Mouse (Mus musculus) erythroblast, embryonic 14.5 days (primary cell): ENCODE measurements around the gene Krt5. TPM values are rescaled to one million over a fixed set of nuclear protein-coding genes. Genes with fewer than 3 reads are reported as not detected.
"Not testable (repeated sequence)": the region's sequence is repeated elsewhere in the genome, so short reads cannot be mapped to it uniquely, and the experiment has no call there.

Source experiments
- H3K27me3 ChIP-seq: 2 replicates; pipeline ENCODE4 v1.6.1; 2012; ENCODE audit warnings: inconsistent platforms; ENCODE audit not compliant: control insufficient read depth
- H3K36me3 ChIP-seq: 2 replicates; pipeline ENCODE4 v1.6.1; 2012; ENCODE audit warnings: mild to moderate bottlenecking, inconsistent platforms; ENCODE audit not compliant: control insufficient read depth
- H3K4me1 ChIP-seq: 2 replicates; pipeline ENCODE4 v1.6.1; 2012; ENCODE audit warnings: inconsistent platforms; ENCODE audit not compliant: control insufficient read depth
- H3K4me3 ChIP-seq: replicated peaks from 2 replicates; pipeline ENCODE3; 2012; ENCODE audit warnings: moderate library complexity, mild to moderate bottlenecking, inconsistent platforms
- H3K9me3 ChIP-seq: 2 replicates; pipeline ENCODE4 v1.6.1; 2012; ENCODE audit warnings: low read length, inconsistent platforms, mixed read lengths; ENCODE audit not compliant: control insufficient read depth
- GATA1 ChIP-seq: IDR thresholded peaks from 2 replicates; pipeline ENCODE4 v1.6.1; 2012; ENCODE audit warnings: low read length, inconsistent platforms, mixed read lengths
- TAL1 ChIP-seq: IDR thresholded peaks from 3 replicates; pipeline ENCODE4 v1.6.1; 2012; ENCODE audit warnings: low read length, inconsistent platforms, mixed read lengths
- polyA plus RNA-seq: library from polyadenylated mRNA; stranded (reverse); fragments of >175 nt; gene quantifications from 2 replicates; pipeline ENCODE4 v1.2.3, GENCODE M21; 2012

Krt5 gene
- polyA plus RNA-seq, 1 experiment, result not detected

DNA sequence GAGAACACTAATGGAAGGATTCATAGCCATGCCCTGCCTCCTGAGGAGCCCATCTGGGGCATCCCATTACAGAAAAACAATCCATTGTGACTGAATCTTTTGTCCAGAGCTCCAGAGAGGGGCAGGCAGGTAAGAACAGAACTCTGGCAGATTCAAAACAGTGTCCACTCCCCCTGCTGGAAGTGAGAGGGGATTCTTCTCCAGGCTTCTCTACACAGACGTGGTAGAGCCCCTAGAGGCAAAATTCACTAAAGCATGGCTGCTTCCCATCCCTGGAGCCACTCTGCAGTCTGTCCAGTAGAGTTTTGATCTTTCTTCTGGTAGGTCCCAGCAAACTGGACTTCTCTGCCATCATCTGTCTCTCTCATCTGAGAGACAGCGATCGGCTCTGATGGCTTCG lies 8.6 kb downstream of the Krt5 start:
- no peaks in the 10 kb centered on the region for H3K27me3 ChIP-seq
- no peaks in the 10 kb centered on the region for H3K36me3 ChIP-seq
- no peak for TF ChIP-seq TAL1
- no peak for TF ChIP-seq GATA1
- no peaks in the 10 kb centered on the region for H3K4me1 ChIP-seq
- H3K9me3 ChIP-seq, result no peaks in the 10 kb centered on the region
- no peak overlapping the region for H3K4me3 ChIP-seq

DNA sequence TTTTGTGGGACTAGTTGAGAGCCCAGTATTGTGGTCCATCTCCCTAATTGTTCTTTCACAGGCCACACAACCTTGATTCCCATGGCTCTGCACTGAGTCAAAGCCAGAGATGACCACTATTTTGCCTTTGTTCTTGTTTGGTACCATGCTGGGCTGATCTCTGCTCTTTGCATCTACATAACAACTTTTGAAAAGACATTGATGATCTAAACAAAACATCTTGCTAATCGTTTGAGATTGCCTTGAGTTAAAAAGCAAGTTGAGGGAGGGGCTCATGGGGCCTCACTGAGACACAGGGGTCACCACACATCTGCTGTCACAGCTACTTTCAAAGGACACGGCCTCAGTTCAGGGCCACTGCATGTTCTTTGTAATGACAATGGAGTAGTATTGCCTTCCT lies 10.3 kb downstream of the Krt5 start:
- no peak overlapping the region for H3K4me3 ChIP-seq
- TF ChIP-seq GATA1 (no peak), TAL1 (no peak)
- H3K27me3 ChIP-seq, result no peaks in the 10 kb centered on the region
- H3K36me3 ChIP-seq, result no peaks in the 10 kb centered on the region
- H3K9me3 ChIP-seq, result no peaks in the 10 kb centered on the region
- H3K4me1 ChIP-seq, result no peaks in the 10 kb centered on the region

DNA sequence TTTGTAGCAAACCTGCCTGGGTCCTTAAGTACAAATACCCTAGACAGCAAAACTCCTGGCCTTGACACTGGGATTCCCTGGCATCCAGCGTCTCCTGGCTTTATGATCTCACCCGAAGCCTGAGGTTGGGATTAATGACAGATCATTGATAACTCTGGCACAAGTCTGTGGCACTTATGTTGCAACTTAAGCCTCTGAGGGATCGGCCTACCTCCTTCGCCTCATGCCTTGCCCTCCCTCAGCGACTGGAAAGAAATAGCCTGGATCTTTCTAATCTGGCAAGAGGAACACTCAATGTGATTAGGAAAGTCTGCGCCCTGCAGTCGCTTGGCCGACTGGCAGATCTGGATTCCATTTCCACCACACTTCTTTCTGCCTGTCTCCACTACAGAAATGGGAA lies 12.8 kb downstream of the Krt5 start:
- Histone ChIP-seq H3K4me3 (no peak overlapping the region), H3K9me3 (no peaks in the 10 kb centered on the region), H3K27me3 (no peaks in the 10 kb centered on the region), H3K36me3 (no peaks in the 10 kb centered on the region), H3K4me1 (no peaks in the 10 kb centered on the region)
- TF ChIP-seq GATA1 (no peak), TAL1 (no peak)

DNA sequence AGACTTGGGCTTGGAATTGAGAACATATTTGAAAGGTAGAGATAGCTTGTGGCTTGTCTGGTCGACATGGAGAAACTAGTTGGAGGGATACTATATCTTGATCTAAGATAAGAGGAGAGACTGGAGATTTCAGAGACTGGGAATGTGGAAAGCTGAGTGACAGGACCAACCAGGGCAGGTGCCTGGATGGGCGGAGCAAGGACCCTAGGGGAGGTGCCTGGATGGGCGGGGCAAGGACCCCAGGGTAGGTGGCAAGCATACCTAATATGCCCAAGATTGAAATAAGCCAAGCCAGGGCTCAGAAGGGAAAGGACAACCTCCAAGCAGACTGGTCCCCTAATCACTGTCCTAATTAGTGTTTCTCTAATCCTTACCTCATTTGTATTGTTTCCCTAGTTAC lies 13.5 kb downstream of the Krt5 start:
- no peak for TF ChIP-seq TAL1
- no peak for TF ChIP-seq GATA1
- Histone ChIP-seq H3K9me3 (no peaks in the 10 kb centered on the region), H3K4me3 (no peak overlapping the region), H3K27me3 (no peaks in the 10 kb centered on the region), H3K4me1 (no peaks in the 10 kb centered on the region), H3K36me3 (no peaks in the 10 kb centered on the region)

DNA sequence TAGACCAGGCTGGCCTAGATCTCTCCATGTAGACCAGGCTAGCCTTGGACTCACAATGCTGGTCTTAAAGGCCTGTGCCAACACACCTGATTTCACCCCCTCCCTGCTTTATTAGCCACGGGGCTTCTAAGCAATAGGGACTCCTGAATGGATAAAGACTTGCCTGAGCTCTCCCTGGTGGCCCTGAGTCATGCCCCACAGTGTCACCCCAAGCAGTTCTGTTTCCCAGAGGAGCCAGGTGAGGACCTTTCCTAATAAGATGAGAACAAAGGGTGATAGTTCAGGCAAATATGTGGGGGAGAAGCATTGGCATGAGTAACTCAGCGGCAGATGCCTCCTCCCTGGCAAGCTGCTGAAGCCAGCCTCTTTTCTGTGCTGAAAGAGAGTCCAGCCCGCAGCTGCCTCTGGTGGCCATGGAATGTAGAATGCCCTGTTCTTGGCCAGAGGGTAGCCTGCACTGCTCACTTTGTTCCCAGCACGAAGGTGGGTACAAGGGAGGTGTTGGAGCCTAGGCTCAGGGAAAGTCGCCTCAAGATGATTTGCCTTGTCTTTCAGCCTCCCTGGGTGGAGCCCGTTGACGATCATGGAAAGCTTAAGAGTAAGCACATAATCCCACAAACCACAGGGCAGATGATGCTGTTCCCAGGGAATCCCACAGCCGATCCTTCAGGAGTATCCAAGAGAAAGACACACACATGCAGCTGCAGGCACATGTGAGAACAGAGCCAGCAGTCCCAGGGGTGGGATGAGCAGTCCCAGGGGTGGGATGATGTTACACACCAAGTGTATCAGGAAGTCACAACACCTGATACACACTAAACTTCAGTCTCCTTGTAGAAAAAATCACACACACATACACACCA lies 15.1 kb downstream of the Krt5 start:
- no peak for TF ChIP-seq TAL1
- no peak for TF ChIP-seq GATA1
- no peaks in the 10 kb centered on the region for H3K9me3 ChIP-seq
- H3K27me3 ChIP-seq, result no peaks in the 10 kb centered on the region
- H3K36me3 ChIP-seq, result no peaks in the 10 kb centered on the region
- H3K4me1 ChIP-seq, result no peaks in the 10 kb centered on the region
- H3K4me3 ChIP-seq, result no peak overlapping the region

DNA sequence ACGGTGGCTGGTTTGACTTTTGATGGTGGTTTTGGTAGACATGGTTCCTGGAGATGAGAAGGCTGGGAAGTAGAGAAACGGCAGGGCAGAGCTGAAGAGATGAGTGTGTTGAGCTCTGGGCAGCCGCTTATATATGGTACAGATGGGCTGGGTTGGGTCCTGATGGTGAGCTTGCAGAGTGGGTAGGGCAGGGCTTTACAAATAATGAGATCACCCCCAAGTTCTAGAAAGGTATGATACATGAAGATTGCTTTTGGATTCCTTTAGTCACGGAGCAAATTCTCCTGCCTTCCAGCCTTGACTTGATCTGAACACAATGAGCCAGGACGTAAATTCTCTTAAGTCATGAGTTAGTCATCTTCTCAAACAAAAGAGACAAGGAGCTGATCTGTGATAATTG lies 18.5 kb downstream of the Krt5 start, which contains the start of gene Krt6a:
Krt6a (minus strand) TSS at position 101 of the 400 bp plus-strand sequence.
- no peaks in the 10 kb centered on the region for H3K4me1 ChIP-seq
- no peaks in the 10 kb centered on the region for H3K36me3 ChIP-seq
- no peak for TF ChIP-seq GATA1
- no peak for TF ChIP-seq TAL1

DNA sequence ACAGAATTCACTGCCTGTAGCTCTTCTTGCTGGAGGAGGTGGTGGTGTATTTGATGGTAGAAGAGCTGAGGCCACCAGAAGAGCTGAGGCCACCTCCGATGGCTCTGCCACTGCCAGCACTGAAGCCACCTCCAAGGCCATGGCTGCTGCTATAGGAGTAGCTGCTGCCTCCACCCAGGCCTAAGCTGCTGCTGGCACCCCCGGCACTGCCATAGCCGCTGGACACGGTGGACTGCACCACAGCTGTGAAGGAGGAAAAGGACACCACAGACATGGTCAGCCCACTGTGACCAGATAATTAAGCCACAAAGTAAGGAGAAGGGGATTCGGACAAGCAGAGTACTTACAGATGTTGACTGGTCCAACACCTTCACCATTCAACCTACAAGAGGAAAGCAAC lies 22.2 kb downstream of the Krt5 start:
- not testable (repeated sequence) for H3K4me3 ChIP-seq, H3K27me3 ChIP-seq, H3K4me1 ChIP-seq, H3K9me3 ChIP-seq, H3K36me3 ChIP-seq

More for the DNA sequence above, 18.5 kb downstream of the Krt5 start, which contains the start of gene Krt6a:
- H3K4me3 ChIP-seq, result no peak within 1 kb of the TSS
- no peaks in the 10 kb centered on the region for H3K9me3 ChIP-seq
- H3K27me3 ChIP-seq, result no peaks in the 10 kb centered on the region

DNA sequence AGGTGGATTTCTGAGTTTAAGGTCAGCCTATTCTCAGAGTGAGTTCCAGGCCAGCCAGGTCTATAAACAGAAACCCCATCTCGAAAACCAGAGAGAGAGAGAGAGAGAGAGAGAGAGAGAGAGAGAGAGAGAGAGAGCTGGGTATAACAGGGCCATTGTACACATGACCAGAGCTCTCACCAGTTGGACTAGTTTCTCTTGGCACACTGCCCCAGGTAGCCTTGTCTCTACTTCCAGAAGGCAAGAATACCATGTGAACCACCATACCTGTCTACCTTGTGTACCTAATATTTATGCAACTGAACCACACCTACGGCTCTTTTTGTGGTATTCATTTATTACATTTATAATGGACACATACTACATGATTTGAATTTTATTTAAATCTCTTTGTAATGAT lies 24.5 kb downstream of the Krt5 start:
- no peak overlapping the region for H3K4me3 ChIP-seq
- H3K27me3 ChIP-seq, result no peaks in the 10 kb centered on the region
- no peaks in the 10 kb centered on the region for H3K4me1 ChIP-seq
- no peak for TF ChIP-seq GATA1
- TF ChIP-seq TAL1, result no peak
- H3K36me3 ChIP-seq, result no peaks in the 10 kb centered on the region
- no peaks in the 10 kb centered on the region for H3K9me3 ChIP-seq

DNA sequence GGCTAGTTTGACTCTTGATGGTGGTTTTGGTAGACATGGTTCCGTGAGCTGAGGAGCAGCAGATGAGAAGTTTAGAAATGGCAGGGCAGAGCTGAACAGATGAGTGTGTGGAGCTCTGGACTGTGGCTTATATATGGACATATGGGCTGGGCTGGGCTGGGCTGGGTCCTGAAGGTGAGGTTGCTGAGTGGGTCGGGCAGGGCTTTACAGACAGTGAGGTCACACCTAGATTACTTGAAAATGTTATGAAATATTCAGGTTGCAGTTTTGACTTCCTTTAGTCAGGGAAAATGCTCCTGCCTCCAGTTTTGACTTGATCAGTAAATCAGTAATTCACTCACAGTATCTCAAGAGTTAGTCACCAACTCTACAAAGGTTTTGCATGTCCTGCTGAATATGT lies 32.5 kb downstream of the Krt5 start, which contains the start of gene Krt6b:
Krt6b (minus strand) TSS at position 101 of the 400 bp plus-strand sequence.
- Histone ChIP-seq H3K4me1 (no peaks in the 10 kb centered on the region), H3K9me3 (no peaks in the 10 kb centered on the region), H3K27me3 (no peaks in the 10 kb centered on the region), H3K4me3 (no peak within 1 kb of the TSS), H3K36me3 (no peaks in the 10 kb centered on the region)
- no peak for TF ChIP-seq GATA1
- no peak for TF ChIP-seq TAL1

DNA sequence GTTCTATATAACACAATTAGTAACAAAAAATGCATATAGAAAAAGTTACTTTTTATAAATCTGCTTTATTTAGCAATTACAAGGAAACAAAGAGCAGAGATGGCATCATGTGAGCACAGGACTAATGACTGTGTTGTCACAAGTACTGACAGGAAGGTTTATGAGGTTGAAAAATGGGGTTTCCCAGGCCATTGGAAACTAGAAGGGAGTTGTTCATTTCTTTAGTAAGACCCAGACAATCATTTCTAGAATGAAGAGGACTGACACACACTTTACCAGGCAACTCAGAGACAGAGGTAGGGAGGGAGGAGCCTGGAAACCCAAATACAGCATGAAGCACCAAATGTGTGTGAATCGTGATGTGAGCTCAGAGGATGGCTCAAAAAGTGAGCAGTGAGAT lies 36.7 kb downstream of the Krt5 start:
- Histone ChIP-seq H3K9me3 (no peaks in the 10 kb centered on the region), H3K27me3 (no peaks in the 10 kb centered on the region), H3K4me1 (no peaks in the 10 kb centered on the region), H3K4me3 (no peak overlapping the region), H3K36me3 (no peaks in the 10 kb centered on the region)
- TF ChIP-seq GATA1, result no peak
- TF ChIP-seq TAL1, result no peak

Other genes with a start within 250 kb of the Krt5 start
- not detected in 2 replicates for gene Krt81, start 249.1 kb downstream of the Krt5 start, polyA plus RNA-seq
- not detected in 2 replicates for gene Krt86, start 239.4 kb downstream of the Krt5 start, polyA plus RNA-seq
- not detected in 2 replicates for gene Krt83, start 221.4 kb downstream of the Krt5 start, polyA plus RNA-seq
- gene Gm49425, start 195.6 kb downstream of the Krt5 start, polyA plus RNA-seq, result not detected in 2 replicates
- gene Krt84, start 180.1 kb downstream of the Krt5 start, polyA plus RNA-seq, result not detected in 2 replicates
- not detected in 2 replicates for gene Krt82, start 162.2 kb downstream of the Krt5 start, polyA plus RNA-seq
- gene Krt90, start 149.9 kb downstream of the Krt5 start, polyA plus RNA-seq, result not detected in 2 replicates
- gene Krt75, start 139.0 kb downstream of the Krt5 start, polyA plus RNA-seq, result not detected in 2 replicates
- not detected in 2 replicates for gene Gm5414, start 84.7 kb downstream of the Krt5 start, polyA plus RNA-seq
- gene Gm5478, start 65.5 kb downstream of the Krt5 start, polyA plus RNA-seq, result not detected in 2 replicates
- gene Krt6b, start 32.6 kb downstream of the Krt5 start, polyA plus RNA-seq, result not detected in 2 replicates
- gene Krt6a, start 18.6 kb downstream of the Krt5 start, polyA plus RNA-seq, result not detected in 2 replicates
- not detected in 2 replicates for gene Krt71, start 30.2 kb upstream of the Krt5 start, polyA plus RNA-seq
- not detected in 2 replicates for gene Krt72, start 73.6 kb upstream of the Krt5 start, polyA plus RNA-seq
- gene Krt73, start 89.4 kb upstream of the Krt5 start, polyA plus RNA-seq, result not detected in 2 replicates
- gene Krt2, start 105.3 kb upstream of the Krt5 start, polyA plus RNA-seq, result not detected in 2 replicates
- gene Krt1, start 137.9 kb upstream of the Krt5 start, polyA plus RNA-seq, result not detected in 2 replicates
- gene Krt77, start 156.8 kb upstream of the Krt5 start, polyA plus RNA-seq, result not detected in 2 replicates
- gene Krt76, start 180.0 kb upstream of the Krt5 start, polyA plus RNA-seq, result not detected in 2 replicates
- not detected in 2 replicates for gene Krt4, start 211.8 kb upstream of the Krt5 start, polyA plus RNA-seq
- not detected in 2 replicates for gene Krt79, start 227.4 kb upstream of the Krt5 start, polyA plus RNA-seq
- 0.01 TPM in 1 of 2 replicates, not detected in the other for gene Krt78, start 241.4 kb upstream of the Krt5 start, polyA plus RNA-seq